Mouse (Mus musculus): ENCODE measurements around the gene Rps16. TPM values are rescaled to one million over a fixed set of nuclear protein-coding genes. Genes with fewer than 3 reads are reported as not detected.

Gene Rps16
- total and polyA plus RNA-seq, 3 experiments, result 905 to 2,248 (median 1,212) TPM

GRCm38 (mm10) chr7:28341381-28341780 lies 9.1 kb upstream of the Rps16 start:
- Histone ChIP-seq H3K4me1 (ENCODE audit: insufficient read depth, low read depth, low read length) (peaks cover 29% of the 10 kb centered on the region), H3K9me3 (replicated peaks) (no peaks in the 10 kb centered on the region), H3K36me3 (replicated peaks) (peaks cover 6% of the 10 kb centered on the region), H3K4me3 (ENCODE audit: low read depth, low read length) (no peak overlapping the region), H3K27me3 (ENCODE audit: insufficient read depth, low read length) (0 out of 2 replicates have a peak, but pooled peaks cover 3% of the 10 kb centered on the region)
- TF ChIP-seq GATA1 (IDR thresholded peaks at IDR 0.05; ENCODE audit: borderline replicate concordance, low read length) (no peak), TAL1 (conservative IDR thresholded peaks at IDR 0.05; ENCODE audit: low read depth, low read length) (no peak), POLR2AphosphoS5 (IDR thresholded peaks at IDR 0.05; ENCODE audit: insufficient replicate concordance, low read depth, low read length) (no peak), GATA2 (IDR thresholded peaks at IDR 0.05; ENCODE audit: borderline replicate concordance, low read depth, low read length) (no peak), CTCF (IDR thresholded peaks at IDR 0.05; ENCODE audit: low read depth, low read length) (no peak)
- ATAC-seq (ENCODE audit: extremely low read depth, insufficient number of reproducible peaks, low FRiP score, poor library complexity, severe bottlenecking) (no peak), DNase-seq (ENCODE audit: low spot score) (no peak)

GRCm38 (mm10) chr7:28344637-28345036 lies 5.8 kb upstream of the Rps16 start:
- H3K4me1 ChIP-seq (ENCODE audit: insufficient read depth, low read depth, low read length), result peaks cover 26% of the 10 kb centered on the region
- DNase-seq (ENCODE audit: low spot score) (no peak), ATAC-seq (ENCODE audit: extremely low read depth, insufficient number of reproducible peaks, low FRiP score, poor library complexity, severe bottlenecking) (no peak; the same call in 1 of the 2 replicates)
- TF ChIP-seq GATA2 (IDR thresholded peaks at IDR 0.05; ENCODE audit: borderline replicate concordance, low read depth, low read length), result no peak
- TF ChIP-seq CTCF (IDR thresholded peaks at IDR 0.05; ENCODE audit: low read depth, low read length), result peak; percentile 90
- no peaks in the 10 kb centered on the region for H3K9me3 ChIP-seq (replicated peaks)
- no peaks in the 10 kb centered on the region for H3K36me3 ChIP-seq (replicated peaks)
- H3K27me3 ChIP-seq (ENCODE audit: insufficient read depth, low read length), result 0 out of 2 replicates have a peak, but pooled peaks cover 3% of the 10 kb centered on the region
- H3K4me3 ChIP-seq (ENCODE audit: low read depth, low read length), result no peak overlapping the region

DNA sequence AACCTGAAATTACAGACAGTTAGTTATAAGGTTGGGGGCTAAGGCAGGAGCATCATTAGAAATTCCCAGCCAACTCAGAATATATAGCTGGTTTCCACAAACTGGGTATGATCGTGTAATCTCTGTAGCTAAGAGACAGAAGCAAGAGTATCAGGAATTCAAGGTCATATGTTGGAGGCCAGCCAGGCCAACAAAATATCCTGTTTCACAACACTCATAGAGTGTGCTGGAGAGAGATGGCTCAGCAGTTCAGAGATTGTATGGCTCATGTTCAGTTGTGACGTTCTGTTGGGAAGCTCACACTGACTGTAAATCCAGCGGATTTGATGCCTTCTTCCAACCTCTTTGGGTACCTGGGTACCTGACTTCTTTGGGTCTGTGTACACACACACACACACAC lies 2.7 kb upstream of the Rps16 start:
- no peaks in the 10 kb centered on the region for H3K27me3 ChIP-seq (ENCODE audit: insufficient read depth, low read length)
- TF ChIP-seq GATA1 (IDR thresholded peaks at IDR 0.05; ENCODE audit: borderline replicate concordance, low read length) (no peak), TAL1 (conservative IDR thresholded peaks at IDR 0.05; ENCODE audit: low read depth, low read length) (no peak), POLR2AphosphoS5 (IDR thresholded peaks at IDR 0.05; ENCODE audit: insufficient replicate concordance, low read depth, low read length) (no peak), CTCF (IDR thresholded peaks at IDR 0.05; ENCODE audit: low read depth, low read length) (no peak), GATA2 (IDR thresholded peaks at IDR 0.05; ENCODE audit: borderline replicate concordance, low read depth, low read length) (no peak)
- peaks cover 18% of the 10 kb centered on the region for H3K36me3 ChIP-seq (replicated peaks)
- no peak overlapping the region for H3K4me3 ChIP-seq (ENCODE audit: low read depth, low read length)
- peaks cover 34% of the 10 kb centered on the region for H3K4me1 ChIP-seq (ENCODE audit: insufficient read depth, low read depth, low read length)
- DNase-seq (ENCODE audit: low spot score) (no peak), ATAC-seq (ENCODE audit: extremely low read depth, insufficient number of reproducible peaks, low FRiP score, poor library complexity, severe bottlenecking) (no peak)
- no peaks in the 10 kb centered on the region for H3K9me3 ChIP-seq (replicated peaks)

GRCm38 (mm10) chr7:28348601-28349000 lies 1.9 kb upstream of the Rps16 start:
- H3K9me3 ChIP-seq (replicated peaks), result no peaks in the 10 kb centered on the region
- H3K36me3 ChIP-seq (replicated peaks), result peaks cover 27% of the 10 kb centered on the region
- peaks cover 42% of the 10 kb centered on the region for H3K4me1 ChIP-seq (ENCODE audit: insufficient read depth, low read depth, low read length)
- H3K27me3 ChIP-seq (ENCODE audit: insufficient read depth, low read length), result no peaks in the 10 kb centered on the region
- DNase-seq (ENCODE audit: low spot score) (no peak), ATAC-seq (ENCODE audit: extremely low read depth, insufficient number of reproducible peaks, low FRiP score, poor library complexity, severe bottlenecking) (no peak)
- TF ChIP-seq CTCF (IDR thresholded peaks at IDR 0.05; ENCODE audit: low read depth, low read length), result no peak
- no peak for TF ChIP-seq TAL1 (conservative IDR thresholded peaks at IDR 0.05; ENCODE audit: low read depth, low read length)
- no peak for TF ChIP-seq POLR2AphosphoS5 (IDR thresholded peaks at IDR 0.05; ENCODE audit: insufficient replicate concordance, low read depth, low read length)
- TF ChIP-seq GATA2 (IDR thresholded peaks at IDR 0.05; ENCODE audit: borderline replicate concordance, low read depth, low read length), result no peak
- H3K4me3 ChIP-seq (ENCODE audit: low read depth, low read length), result no peak overlapping the region

- TF ChIP-seq GATA1 (IDR thresholded peaks at IDR 0.05; ENCODE audit: borderline replicate concordance, low read length) (no peak), GATA2 (IDR thresholded peaks at IDR 0.05; ENCODE audit: borderline replicate concordance, low read depth, low read length) (no peak), CTCF (IDR thresholded peaks at IDR 0.05; ENCODE audit: low read depth, low read length) (no peak), POLR2AphosphoS5 (IDR thresholded peaks at IDR 0.05; ENCODE audit: insufficient replicate concordance, low read depth, low read length) (no peak), TAL1 (conservative IDR thresholded peaks at IDR 0.05; ENCODE audit: low read depth, low read length) (no peak)
- peaks cover 2% of the 10 kb centered on the region; the same call in 1 of the 2 replicates for H3K27me3 ChIP-seq (ENCODE audit: insufficient read depth, low read length)
- no peaks in the 10 kb centered on the region for H3K9me3 ChIP-seq (replicated peaks)
- DNase-seq (ENCODE audit: low spot score) (peak; percentile 33), ATAC-seq (ENCODE audit: extremely low read depth, insufficient number of reproducible peaks, low FRiP score, poor library complexity, severe bottlenecking) (no peak)
- H3K4me1 ChIP-seq (ENCODE audit: insufficient read depth, low read depth, low read length), result peaks cover 47% of the 10 kb centered on the region
- peaks cover 46% of the 10 kb centered on the region for H3K36me3 ChIP-seq (replicated peaks)
- peak overlapping the region; percentile 88 for H3K4me3 ChIP-seq (ENCODE audit: low read depth, low read length)
These were observed 1.3 kb downstream of the Rps16 start for GRCm38 (mm10) chr7:28351676-28352191.

DNA sequence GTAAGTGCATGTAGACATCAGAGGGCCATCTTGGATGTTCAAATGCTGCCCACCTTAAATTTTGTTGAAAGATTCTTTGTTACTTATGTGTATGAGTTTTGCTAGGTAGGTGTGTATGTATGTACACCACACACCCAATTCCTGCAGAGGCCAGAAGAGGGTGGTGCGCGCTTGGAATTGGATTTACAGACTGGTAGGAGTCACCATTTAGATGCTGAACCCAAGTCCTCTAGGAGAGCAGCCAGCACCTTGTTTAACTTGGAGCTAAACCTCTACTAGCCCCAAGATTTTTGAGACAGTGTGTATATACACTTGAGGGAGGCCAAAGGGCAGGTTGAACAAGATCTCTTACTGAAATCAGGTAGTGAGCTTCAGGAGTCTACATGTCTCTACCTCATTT lies 2.8 kb downstream of the Rps16 start:
- peaks cover 61% of the 10 kb centered on the region for H3K4me1 ChIP-seq (ENCODE audit: insufficient read depth, low read depth, low read length)
- DNase-seq (ENCODE audit: low spot score), result no peak
- no peak for TF ChIP-seq POLR2AphosphoS5 (IDR thresholded peaks at IDR 0.05; ENCODE audit: insufficient replicate concordance, low read depth, low read length)
- TF ChIP-seq CTCF (IDR thresholded peaks at IDR 0.05; ENCODE audit: low read depth, low read length), result no peak
- no peak for TF ChIP-seq TAL1 (conservative IDR thresholded peaks at IDR 0.05; ENCODE audit: low read depth, low read length)
- no peak for TF ChIP-seq GATA2 (IDR thresholded peaks at IDR 0.05; ENCODE audit: borderline replicate concordance, low read depth, low read length)
- no peak for TF ChIP-seq GATA1 (IDR thresholded peaks at IDR 0.05; ENCODE audit: borderline replicate concordance, low read length)

More for the DNA sequence above, 2.8 kb downstream of the Rps16 start:
- ATAC-seq (ENCODE audit: extremely low read depth, insufficient number of reproducible peaks, low FRiP score, poor library complexity, severe bottlenecking), result no peak
- H3K4me3 ChIP-seq (ENCODE audit: low read depth, low read length), result no peak overlapping the region; the same call in 1 of the 2 replicates
- H3K27me3 ChIP-seq (ENCODE audit: insufficient read depth, low read length), result peaks cover 13% of the 10 kb centered on the region
- peaks cover 46% of the 10 kb centered on the region for H3K36me3 ChIP-seq (replicated peaks)
- no peaks in the 10 kb centered on the region for H3K9me3 ChIP-seq (replicated peaks)

Measured in G1E (cell line).